Mouse (Mus musculus): ENCODE results near the gene Slc29a4. TPM values are rescaled to one million over a fixed set of nuclear protein-coding genes. Genes with fewer than 3 reads are reported as not detected.
A peak's percentile ranks its signal among the peaks of the same experiment; 100 is the strongest.

Gene Slc29a4
- polyA plus RNA-seq, 1 experiment = not detected

DNA sequence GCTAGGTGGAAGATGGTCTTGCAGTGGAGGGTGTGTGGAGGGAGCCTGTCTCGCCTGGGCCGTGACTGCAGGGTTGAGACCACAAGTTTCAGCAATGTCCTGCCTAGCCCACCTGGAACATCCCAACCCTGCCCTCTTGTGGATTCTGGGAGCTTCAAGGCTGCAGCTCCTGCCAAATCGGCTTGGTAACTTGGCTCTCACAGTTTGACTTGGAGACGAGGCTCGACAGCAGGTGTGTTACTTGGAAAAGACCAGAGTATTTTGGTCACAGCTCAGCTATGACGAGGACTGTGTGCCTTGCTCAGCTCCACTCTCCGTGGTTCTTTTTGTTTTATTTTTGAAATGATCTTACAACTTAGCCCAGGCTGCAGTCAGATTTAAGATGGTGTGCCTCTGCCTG, 22.6 kb upstream of the Slc29a4 start:
- TF ChIP-seq CTCF (IDR thresholded peaks at IDR 0.05; ENCODE audit: low read depth, low read length) (no peak), POLR2A (IDR thresholded peaks at IDR 0.05; ENCODE audit: borderline replicate concordance, low read depth, low read length) (no peak)
- Histone ChIP-seq H3K27ac (ENCODE audit: insufficient read depth, low read depth, low read length) (no peak overlapping the region), H3K4me3 (ENCODE audit: insufficient read depth, low read length) (no peak overlapping the region), H3K4me1 (ENCODE audit: control insufficient read depth, insufficient read depth, low read length) (no peaks in the 10 kb centered on the region)

DNA sequence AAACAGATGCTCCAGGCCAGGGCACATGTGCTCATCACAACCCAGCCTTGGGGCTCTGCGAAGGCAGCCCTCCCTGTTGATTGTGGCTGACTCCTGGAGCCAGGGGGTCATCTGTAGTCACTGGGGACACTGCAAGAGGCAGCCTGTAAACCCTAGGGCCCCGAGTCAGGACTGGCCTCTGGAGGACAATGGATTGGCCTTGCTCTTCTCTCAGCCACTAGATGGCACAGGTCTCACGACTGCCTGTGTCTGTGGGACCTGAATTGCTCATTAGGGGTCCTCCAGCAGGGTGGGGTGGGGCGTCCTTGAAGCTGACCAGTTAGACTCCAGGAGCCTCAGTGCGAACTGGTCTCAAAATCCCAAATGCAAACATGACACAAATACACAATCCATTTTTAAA, 19.2 kb upstream of the Slc29a4 start:
- Histone ChIP-seq H3K4me1 (ENCODE audit: control insufficient read depth, insufficient read depth, low read length) (no peaks in the 10 kb centered on the region), H3K4me3 (ENCODE audit: insufficient read depth, low read length) (no peak overlapping the region), H3K27ac (ENCODE audit: insufficient read depth, low read depth, low read length) (no peak overlapping the region)
- TF ChIP-seq CTCF (IDR thresholded peaks at IDR 0.05; ENCODE audit: low read depth, low read length) (peak; percentile 22; the same call in 1 of the 2 replicates), POLR2A (IDR thresholded peaks at IDR 0.05; ENCODE audit: borderline replicate concordance, low read depth, low read length) (no peak)

DNA sequence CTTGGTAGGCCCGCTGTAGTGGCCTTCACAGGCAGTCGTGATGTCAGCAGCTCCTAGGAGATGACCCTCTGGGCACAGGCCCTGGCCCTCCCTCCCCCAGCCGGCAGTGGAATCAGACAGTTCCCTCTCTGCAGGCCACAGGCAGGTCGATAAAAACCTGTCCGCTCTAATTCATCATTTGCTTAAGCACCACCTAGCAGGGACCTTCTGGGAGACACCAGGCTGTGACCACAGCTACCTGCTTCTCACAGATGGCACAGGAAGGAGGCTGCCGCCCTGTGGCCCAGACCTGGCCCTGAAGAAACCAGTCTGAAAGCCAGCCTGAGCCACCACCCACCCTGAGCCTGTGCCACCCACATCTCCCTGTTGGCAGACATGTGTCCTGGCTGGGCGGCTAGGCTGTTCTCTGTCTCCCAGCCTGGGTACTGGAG, 14.2 kb upstream of the Slc29a4 start:
- no peaks in the 10 kb centered on the region for H3K4me1 ChIP-seq (ENCODE audit: control insufficient read depth, insufficient read depth, low read length)
- TF ChIP-seq CTCF (IDR thresholded peaks at IDR 0.05; ENCODE audit: low read depth, low read length) = no peak
- no peak for TF ChIP-seq POLR2A (IDR thresholded peaks at IDR 0.05; ENCODE audit: borderline replicate concordance, low read depth, low read length)
- H3K4me3 ChIP-seq (ENCODE audit: insufficient read depth, low read length) = no peak overlapping the region

DNA sequence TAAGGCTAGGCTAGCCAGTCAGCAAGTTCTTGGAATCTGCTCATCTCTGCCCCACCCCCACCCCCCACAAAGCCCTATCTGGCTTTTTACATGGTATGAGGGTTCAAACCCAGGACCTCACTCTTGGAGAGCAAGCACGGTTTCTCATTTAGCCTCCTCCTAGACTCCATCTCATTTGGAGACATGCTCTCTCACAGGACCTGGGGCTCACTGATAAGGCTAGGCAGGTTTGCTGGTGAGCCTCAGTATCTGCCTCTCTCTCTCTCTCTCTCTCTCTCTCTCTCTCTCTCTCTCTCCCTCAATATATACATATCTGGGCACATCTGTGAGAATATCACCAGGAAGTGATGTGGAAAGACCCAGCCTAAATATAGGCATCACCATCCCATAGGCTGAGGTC, 13.2 kb upstream of the Slc29a4 start:
- no peak overlapping the region for H3K4me3 ChIP-seq (ENCODE audit: insufficient read depth, low read length)
- no peak for TF ChIP-seq CTCF (IDR thresholded peaks at IDR 0.05; ENCODE audit: low read depth, low read length)
- no peak for TF ChIP-seq POLR2A (IDR thresholded peaks at IDR 0.05; ENCODE audit: borderline replicate concordance, low read depth, low read length)
- H3K27ac ChIP-seq (ENCODE audit: insufficient read depth, low read depth, low read length) = no peak overlapping the region
- no peaks in the 10 kb centered on the region for H3K4me1 ChIP-seq (ENCODE audit: control insufficient read depth, insufficient read depth, low read length)

More for the DNA sequence above, 14.2 kb upstream of the Slc29a4 start:
- H3K27ac ChIP-seq (ENCODE audit: insufficient read depth, low read depth, low read length) = no peak overlapping the region

DNA sequence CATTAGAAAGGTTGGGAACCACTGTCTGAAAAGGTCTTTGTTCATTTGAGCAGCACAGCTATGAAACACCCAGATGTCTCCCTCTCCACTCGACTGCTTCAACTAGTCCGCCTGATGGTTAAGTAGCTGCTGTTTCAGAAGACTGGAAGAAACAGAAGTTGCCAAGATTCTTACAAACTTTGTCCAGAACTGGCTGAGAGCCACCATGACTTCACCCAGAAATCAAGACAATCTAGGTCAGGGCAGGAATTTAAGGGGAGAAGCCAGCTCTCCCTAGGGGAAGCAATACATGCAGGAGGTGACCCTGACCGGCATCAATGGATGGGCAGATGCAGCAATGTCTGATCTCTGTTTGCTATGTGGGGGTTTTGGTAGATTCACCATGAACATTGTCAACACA, 10.4 kb upstream of the Slc29a4 start:
- no peak overlapping the region for H3K27ac ChIP-seq (ENCODE audit: insufficient read depth, low read depth, low read length)
- TF ChIP-seq CTCF (IDR thresholded peaks at IDR 0.05; ENCODE audit: low read depth, low read length) (no peak), POLR2A (IDR thresholded peaks at IDR 0.05; ENCODE audit: borderline replicate concordance, low read depth, low read length) (no peak)
- no peaks in the 10 kb centered on the region for H3K4me1 ChIP-seq (ENCODE audit: control insufficient read depth, insufficient read depth, low read length)
- H3K4me3 ChIP-seq (ENCODE audit: insufficient read depth, low read length) = no peak overlapping the region

DNA sequence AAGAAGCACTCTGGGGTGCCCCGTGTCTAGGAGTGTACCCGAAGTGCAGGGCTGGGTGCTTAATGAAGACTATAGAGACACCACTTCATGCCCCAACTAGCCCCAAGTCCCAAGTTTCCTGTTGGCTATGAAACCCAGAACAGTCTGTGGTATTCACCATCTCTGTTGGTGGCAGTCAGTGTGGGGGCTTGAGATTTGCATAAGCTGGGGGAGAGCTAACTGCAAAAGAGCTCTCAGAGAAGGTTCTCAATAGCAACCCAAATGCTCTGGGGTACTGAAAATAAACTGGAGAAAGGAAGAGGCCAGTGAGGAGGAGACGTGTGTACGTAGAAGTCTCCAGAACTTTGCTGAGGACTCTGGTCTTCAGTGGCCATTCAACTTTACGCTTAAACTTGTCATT, 9.8 kb upstream of the Slc29a4 start:
- TF ChIP-seq CTCF (IDR thresholded peaks at IDR 0.05; ENCODE audit: low read depth, low read length) = no peak
- no peak for TF ChIP-seq POLR2A (IDR thresholded peaks at IDR 0.05; ENCODE audit: borderline replicate concordance, low read depth, low read length)
- H3K27ac ChIP-seq (ENCODE audit: insufficient read depth, low read depth, low read length) = no peak overlapping the region
- no peaks in the 10 kb centered on the region for H3K4me1 ChIP-seq (ENCODE audit: control insufficient read depth, insufficient read depth, low read length)
- H3K4me3 ChIP-seq (ENCODE audit: insufficient read depth, low read length) = no peak overlapping the region

DNA sequence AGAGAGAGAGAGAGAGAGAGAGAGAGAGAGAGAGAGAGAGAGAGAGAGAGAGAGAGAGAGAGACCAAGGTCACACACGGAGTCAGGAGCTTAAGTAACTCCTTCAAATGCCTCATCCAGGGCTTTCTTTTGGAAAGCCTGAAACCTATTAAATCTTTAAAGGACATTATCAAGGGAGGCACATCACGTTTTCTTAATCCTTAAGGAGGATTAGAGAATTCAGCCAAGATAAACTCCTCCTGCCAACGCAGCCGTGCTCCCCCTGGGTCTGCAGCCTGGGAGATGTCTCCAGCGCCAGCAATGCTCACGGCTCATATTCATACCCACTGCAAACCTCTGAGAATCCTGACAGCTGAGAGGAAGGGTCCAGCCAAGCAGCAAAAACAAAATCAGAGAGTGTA, 3.4 kb upstream of the Slc29a4 start:
- Histone ChIP-seq H3K4me3 (ENCODE audit: insufficient read depth, low read length) (no peak overlapping the region), H3K4me1 (ENCODE audit: control insufficient read depth, insufficient read depth, low read length) (no peaks in the 10 kb centered on the region), H3K27ac (ENCODE audit: insufficient read depth, low read depth, low read length) (no peak overlapping the region)
- TF ChIP-seq POLR2A (IDR thresholded peaks at IDR 0.05; ENCODE audit: borderline replicate concordance, low read depth, low read length) (no peak), CTCF (IDR thresholded peaks at IDR 0.05; ENCODE audit: low read depth, low read length) (no peak)

DNA sequence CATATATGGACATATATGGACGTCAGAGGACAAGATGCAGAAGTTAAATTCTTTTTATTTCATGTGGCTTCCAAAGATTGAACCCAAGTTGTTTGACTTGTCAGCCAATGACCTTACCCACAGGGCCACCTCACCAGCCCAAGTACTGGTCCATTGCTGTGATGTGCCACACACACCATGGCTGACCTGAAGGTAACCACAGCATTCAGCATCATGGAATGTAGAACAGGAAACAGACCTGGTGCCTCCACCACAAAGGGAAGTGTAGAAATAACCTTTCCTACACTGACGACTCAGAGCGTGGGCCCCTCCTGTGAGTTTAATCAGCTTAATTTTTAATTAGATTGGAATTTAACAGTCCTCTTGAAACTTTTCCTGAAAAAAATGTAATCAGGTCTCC, 2.0 kb upstream of the Slc29a4 start:
- Histone ChIP-seq H3K4me3 (ENCODE audit: insufficient read depth, low read length) (no peak overlapping the region), H3K27ac (ENCODE audit: insufficient read depth, low read depth, low read length) (no peak overlapping the region), H3K4me1 (ENCODE audit: control insufficient read depth, insufficient read depth, low read length) (no peaks in the 10 kb centered on the region)
- TF ChIP-seq POLR2A (IDR thresholded peaks at IDR 0.05; ENCODE audit: borderline replicate concordance, low read depth, low read length) (no peak), CTCF (IDR thresholded peaks at IDR 0.05; ENCODE audit: low read depth, low read length) (no peak)

DNA sequence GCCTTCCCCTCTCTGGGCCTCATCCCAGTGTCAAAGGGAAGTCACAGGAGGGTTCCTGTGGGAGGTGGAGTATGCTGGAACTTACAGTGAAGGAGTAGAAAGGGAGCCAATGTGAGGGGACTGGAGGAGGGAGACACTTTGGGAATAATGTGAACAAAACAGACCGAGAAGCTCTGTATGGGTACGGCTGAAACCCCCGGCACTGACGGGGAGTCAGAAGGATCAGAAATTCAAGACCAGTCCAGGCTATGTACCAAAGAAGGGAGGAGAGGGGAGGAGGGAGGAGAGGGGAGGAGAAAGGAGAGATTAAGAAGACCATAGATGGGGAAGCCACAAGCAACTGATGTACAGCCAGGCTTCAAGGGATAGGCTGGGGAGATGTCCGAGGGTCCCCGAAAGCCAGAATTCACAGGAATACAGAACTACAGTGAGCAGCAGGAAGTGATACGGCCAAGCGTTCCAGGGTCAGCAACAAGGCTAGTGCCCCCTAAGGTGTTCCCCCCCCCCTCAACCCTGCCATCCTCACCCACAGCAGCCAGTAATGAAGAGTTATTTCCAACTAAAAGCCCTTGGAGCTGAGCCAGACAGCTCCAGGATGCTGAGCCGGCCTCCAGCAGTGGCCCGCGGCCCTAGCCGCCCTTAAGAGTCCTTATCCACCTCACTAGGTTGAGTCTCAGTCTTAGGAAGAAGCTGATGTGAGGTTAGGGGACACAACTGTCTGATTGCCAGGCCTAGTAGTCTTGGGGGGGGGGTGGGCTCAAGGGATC, 842 bp downstream of the Slc29a4 start:
- no peak overlapping the region for H3K4me3 ChIP-seq (ENCODE audit: insufficient read depth, low read length)
- H3K4me1 ChIP-seq (ENCODE audit: control insufficient read depth, insufficient read depth, low read length) = no peaks in the 10 kb centered on the region
- TF ChIP-seq CTCF (IDR thresholded peaks at IDR 0.05; ENCODE audit: low read depth, low read length) (no peak), POLR2A (IDR thresholded peaks at IDR 0.05; ENCODE audit: borderline replicate concordance, low read depth, low read length) (no peak)
- H3K27ac ChIP-seq (ENCODE audit: insufficient read depth, low read depth, low read length) = no peak overlapping the region

DNA sequence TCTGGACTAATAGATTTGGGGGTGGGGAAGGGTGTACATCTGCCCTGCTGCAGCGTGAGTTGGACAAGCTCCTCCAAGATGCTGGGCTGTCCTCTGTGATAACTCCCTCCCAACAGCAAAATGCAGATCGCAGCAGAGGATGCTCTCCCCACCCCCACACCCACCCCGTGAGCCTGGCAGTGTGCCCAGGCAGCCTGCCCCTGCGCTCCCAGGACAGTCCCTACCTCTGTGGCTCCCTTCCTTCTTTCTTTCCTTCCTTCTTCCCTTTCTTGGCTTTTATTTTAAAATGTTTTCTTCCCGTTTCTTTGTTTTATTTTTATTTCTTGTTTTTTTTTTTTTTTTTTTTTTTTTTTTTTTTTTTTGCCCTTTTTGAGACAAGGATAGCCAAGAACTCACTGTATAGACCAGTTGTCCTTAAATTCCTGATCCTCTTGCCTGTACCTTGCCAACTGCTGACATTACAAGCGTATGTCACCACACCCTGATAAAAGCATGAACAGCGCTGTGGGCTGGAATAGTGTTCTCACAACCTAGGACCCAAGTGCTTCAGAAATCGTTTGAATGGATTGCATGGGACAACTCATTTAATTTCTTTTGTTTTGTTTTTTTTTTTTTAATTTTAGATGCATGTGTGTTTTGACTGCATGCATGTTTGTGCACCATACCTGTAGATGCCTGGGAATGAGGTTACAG, 1.6 kb downstream of the Slc29a4 start:
- Histone ChIP-seq H3K27ac (ENCODE audit: insufficient read depth, low read depth, low read length) (no peak overlapping the region), H3K4me1 (ENCODE audit: control insufficient read depth, insufficient read depth, low read length) (no peaks in the 10 kb centered on the region), H3K4me3 (ENCODE audit: insufficient read depth, low read length) (no peak overlapping the region)
- TF ChIP-seq POLR2A (IDR thresholded peaks at IDR 0.05; ENCODE audit: borderline replicate concordance, low read depth, low read length) (no peak), CTCF (IDR thresholded peaks at IDR 0.05; ENCODE audit: low read depth, low read length) (no peak)
